Mouse (Mus musculus): ENCODE data around the gene Mfap1b.

DNA sequence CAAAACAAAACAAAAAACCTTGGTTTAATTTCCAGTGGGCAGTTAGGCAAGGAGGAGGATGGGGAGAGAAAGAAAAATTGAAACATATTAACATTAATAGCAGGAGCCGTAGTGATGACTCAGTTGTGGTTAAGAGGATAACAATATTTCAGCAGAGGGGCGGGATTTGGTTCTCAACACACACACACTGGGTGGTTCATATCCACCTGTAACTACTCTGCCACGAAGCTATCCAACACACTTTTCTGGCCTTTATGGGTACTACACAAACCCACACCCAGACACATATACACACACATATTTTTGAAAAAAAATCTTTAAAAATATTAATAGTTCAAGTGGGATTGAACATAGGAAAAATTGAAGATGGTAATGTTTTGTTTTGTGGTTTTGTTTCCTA lies 26.9 kb downstream of the Mfap1b start:
- TF ChIP-seq EP300 (IDR thresholded peaks at IDR 0.05; ENCODE audit: low read depth) (no peak), CTCF (IDR thresholded peaks at IDR 0.05; ENCODE audit: low read depth) (no peak)
